Mouse (Mus musculus) embryonic facial prominence, embryonic 12.5 days (tissue): ENCODE results near the gene Asrgl1. TPM values are rescaled to one million over a fixed set of nuclear protein-coding genes. Genes with fewer than 3 reads are reported as not detected.
A peak's percentile ranks its signal among the peaks of the same experiment; 100 is the strongest.
"Not testable (repeated sequence)": the region's sequence is repeated elsewhere in the genome, so short reads cannot be mapped to it uniquely, and the experiment has no call there.

Experiments
- ATAC-seq: fragments of 200-750 bp; cut with Nextera tagmentation; 2 replicates; pipeline ENCODE4 v1.8.0; 2017; ENCODE audit not compliant: insufficient number of reproducible peaks, insufficient read depth, low FRiP score, low TSS enrichment
- H3K27ac ChIP-seq: fragments of 300-500 bp; sonication (generic); 2 replicates; pipeline ENCODE4 v1.5.1; 2016; ENCODE audit warnings: mild to moderate bottlenecking
- H3K27me3 ChIP-seq: fragments of 300-500 bp; sonication (generic); 2 replicates; pipeline ENCODE4 v1.6.1; 2016; ENCODE audit warnings: mild to moderate bottlenecking, moderate library complexity
- H3K36me3 ChIP-seq: fragments of 300-500 bp; sonication (generic); 2 replicates; pipeline ENCODE4 v1.6.1; 2016; ENCODE audit warnings: mild to moderate bottlenecking
- H3K4me1 ChIP-seq: fragments of 300-500 bp; sonication (generic); 2 replicates; pipeline ENCODE4 v1.6.1; 2016
- H3K4me2 ChIP-seq: fragments of 300-500 bp; sonication (generic); replicated peaks from 2 replicates; pipeline ENCODE4 v1.6.1; 2016; ENCODE audit warnings: mild to moderate bottlenecking, moderate library complexity
- H3K4me3 ChIP-seq: fragments of 300-500 bp; sonication (generic); 2 replicates; pipeline ENCODE4 v1.5.1; 2016; ENCODE audit warnings: mild to moderate bottlenecking
- H3K9ac ChIP-seq: fragments of 300-500 bp; sonication (generic); 2 replicates; pipeline ENCODE4 v1.6.1; 2016; ENCODE audit warnings: mild to moderate bottlenecking, moderate library complexity
- H3K9me3 ChIP-seq: fragments of 300-500 bp; sonication (generic); 2 replicates; pipeline ENCODE4 v1.6.1; 2016; ENCODE audit warnings: mild to moderate bottlenecking, moderate library complexity
- WGBS: fragments of 180-500 bp; shearing (Covaris S2); methylation state at CpG from one replicate; pipeline ENCODE4 v1.1.7; 2016; 5-methylcytosine and 5-hydroxymethylcytosine counted together
- polyA plus RNA-seq: library from polyadenylated mRNA; unstranded; fragments of >200 nt; fragmentation: Nextera tagmentation; extraction: Ambion mirVana; gene quantifications from 2 replicates; pipeline ENCODE4 v1.2.1, GENCODE M21; 2016

Gene Asrgl1
- polyA plus RNA-seq, 1 experiment from 2014 or later: 17.6 TPM

DNA sequence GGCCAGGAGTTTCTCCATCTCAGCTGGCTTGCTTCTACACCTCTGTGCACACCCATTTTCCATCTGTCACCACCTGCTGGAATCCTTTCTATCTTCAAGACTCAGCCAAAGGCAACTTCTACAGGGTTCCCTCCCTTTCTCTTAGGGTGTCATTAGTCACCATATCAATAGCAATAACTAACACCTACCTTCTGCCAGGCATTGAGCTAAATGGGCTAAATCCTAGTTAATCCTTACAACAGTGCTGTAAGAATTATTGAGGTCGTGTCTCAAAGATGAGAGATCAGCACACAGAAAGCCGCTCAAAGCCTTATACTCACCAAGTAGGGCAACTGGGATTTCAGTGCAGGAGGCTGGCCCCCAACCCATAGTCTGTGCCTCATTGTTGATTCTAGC lies 34.4 kb downstream of the Asrgl1 start:
- Histone ChIP-seq H3K4me3 (no peak overlapping the region), H3K27ac (no peak overlapping the region), H3K9ac (no peak overlapping the region), H3K27me3 (no peaks in the 10 kb centered on the region), H3K9me3 (no peaks in the 10 kb centered on the region), H3K4me2 (no peak overlapping the region), H3K36me3 (no peaks in the 10 kb centered on the region), H3K4me1 (peaks cover 5% of the 10 kb centered on the region)
- 67% methylated on average over 2 of the region's 2 CpGs for WGBS
- no peak for ATAC-seq

DNA sequence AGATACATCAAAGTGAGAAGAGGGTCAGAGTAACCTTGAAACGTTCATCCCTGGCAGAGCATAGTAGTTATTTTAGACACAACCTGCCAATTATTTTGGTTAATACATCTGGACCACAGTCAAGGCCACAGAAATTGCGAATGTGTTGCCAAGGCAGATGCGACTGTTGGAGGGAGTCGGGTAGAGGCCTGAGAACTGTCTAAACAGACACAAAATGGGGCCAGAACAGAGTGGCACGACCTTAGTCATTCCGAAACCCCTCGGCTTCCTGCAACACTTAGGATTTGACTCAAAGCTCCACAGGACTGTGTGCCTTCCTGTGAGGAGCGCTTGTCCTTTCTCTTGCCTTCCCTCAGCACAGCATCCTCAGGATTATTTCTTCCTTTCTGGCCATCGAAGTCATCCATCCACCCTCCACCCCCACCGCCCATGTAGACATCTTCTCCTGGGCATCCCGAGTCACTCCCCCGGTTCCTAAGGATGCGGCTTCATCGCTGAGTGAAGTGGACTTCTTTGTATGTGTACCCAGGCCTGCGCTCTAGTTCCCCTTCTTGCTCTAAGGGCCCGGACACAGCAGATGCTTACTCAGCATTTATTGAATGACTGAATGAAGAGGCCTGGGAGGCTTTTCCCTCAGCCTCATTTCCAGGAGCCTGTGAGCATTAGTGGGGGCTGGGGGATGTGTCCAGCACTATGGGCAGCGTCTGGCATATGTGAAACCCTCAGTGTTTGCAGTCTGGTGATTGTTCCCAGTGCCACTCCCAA lies 35.0 kb downstream of the Asrgl1 start:
- Histone ChIP-seq H3K9me3 (no peaks in the 10 kb centered on the region), H3K4me2 (no peak overlapping the region), H3K9ac (no peak overlapping the region), H3K4me3 (no peak overlapping the region), H3K27me3 (no peaks in the 10 kb centered on the region), H3K4me1 (0 out of 2 replicates have a peak, but pooled peaks cover under 1% of the 10 kb centered on the region), H3K36me3 (no peaks in the 10 kb centered on the region), H3K27ac (no peak overlapping the region)
- 82% methylated on average over 17 of the region's 17 CpGs for WGBS
- no peak for ATAC-seq

DNA sequence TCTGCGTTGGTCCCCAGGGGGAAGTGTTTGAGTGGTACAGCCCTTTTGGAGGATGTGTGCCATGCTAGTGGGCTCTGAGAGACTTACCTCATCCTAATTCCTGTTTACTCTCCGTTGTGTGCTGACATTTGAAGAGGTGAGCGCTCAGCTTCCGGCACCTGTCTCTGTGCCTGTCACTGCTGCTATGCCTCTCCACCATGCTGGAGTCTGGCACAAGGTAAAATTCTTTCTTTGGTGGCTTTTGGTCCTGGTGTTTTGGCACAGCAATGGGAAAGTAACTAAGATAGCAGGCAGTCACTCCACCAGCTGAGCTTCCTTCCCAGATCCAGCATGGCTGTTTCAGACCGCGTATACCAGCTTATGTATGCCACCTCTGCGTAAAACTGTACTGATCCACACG lies 35.7 kb downstream of the Asrgl1 start:
- Histone ChIP-seq H3K4me1 (no peaks in the 10 kb centered on the region), H3K4me2 (no peak overlapping the region), H3K27me3 (no peaks in the 10 kb centered on the region), H3K9ac (no peak overlapping the region), H3K9me3 (no peaks in the 10 kb centered on the region), H3K27ac (no peak overlapping the region), H3K4me3 (no peak overlapping the region), H3K36me3 (no peaks in the 10 kb centered on the region)
- WGBS: 87% methylated on average over 8 of the region's 8 CpGs
- no peak for ATAC-seq

DNA sequence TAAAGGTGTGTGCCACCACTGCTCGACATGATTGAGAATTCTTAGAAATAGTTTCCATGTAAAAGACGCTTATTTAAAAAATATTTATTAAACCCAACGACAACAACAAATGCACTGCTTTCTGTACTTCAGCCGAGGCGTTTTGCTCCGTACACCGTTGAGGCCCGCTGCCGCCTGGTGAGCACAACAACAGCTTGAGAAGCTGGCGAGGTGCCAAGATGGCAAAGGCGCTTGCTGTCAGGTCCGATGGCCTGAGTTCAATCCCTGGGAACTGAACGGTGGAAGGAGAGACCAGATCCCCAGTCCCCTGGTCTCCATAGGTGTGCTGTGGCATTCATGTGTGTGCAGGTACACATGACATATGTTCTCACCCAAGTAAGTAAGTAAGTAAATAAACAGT lies 38.0 kb downstream of the Asrgl1 start:
- no peak for ATAC-seq
- Histone ChIP-seq H3K4me1 (no peaks in the 10 kb centered on the region), H3K27me3 (no peaks in the 10 kb centered on the region), H3K27ac (no peak overlapping the region), H3K4me3 (no peak overlapping the region), H3K9me3 (no peaks in the 10 kb centered on the region), H3K36me3 (no peaks in the 10 kb centered on the region), H3K9ac (no peak overlapping the region), H3K4me2 (no peak overlapping the region)
- 89% methylated on average over 13 of the region's 13 CpGs for WGBS

DNA sequence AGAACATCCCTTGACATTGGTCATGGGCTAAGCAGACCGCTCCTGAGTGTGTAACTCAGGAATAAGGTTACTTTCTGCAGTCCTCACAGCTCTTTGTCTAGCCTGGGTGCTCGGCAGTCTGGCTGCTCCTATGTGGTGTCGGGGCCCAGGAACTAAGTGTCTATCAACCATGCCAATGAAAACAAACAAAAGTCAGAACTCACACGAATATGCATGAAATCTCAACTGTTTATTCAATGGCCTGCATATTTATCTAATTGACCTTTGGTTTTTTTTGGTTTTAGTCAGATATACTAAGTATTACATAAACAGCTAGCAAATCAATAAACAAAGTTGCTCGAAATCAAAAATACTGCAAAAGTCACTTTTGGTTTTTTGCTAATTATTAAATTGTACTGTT lies 40.3 kb downstream of the Asrgl1 start:
- H3K27me3 ChIP-seq: no peaks in the 10 kb centered on the region
- H3K9ac ChIP-seq: no peak overlapping the region
- H3K9me3 ChIP-seq: no peaks in the 10 kb centered on the region
- no peaks in the 10 kb centered on the region for H3K36me3 ChIP-seq
- ATAC-seq: no peak
- H3K4me1 ChIP-seq: no peaks in the 10 kb centered on the region
- no peak overlapping the region for H3K4me2 ChIP-seq
- 62% methylated on average over 5 of the region's 5 CpGs for WGBS
- no peak overlapping the region for H3K4me3 ChIP-seq
- no peak overlapping the region for H3K27ac ChIP-seq

DNA sequence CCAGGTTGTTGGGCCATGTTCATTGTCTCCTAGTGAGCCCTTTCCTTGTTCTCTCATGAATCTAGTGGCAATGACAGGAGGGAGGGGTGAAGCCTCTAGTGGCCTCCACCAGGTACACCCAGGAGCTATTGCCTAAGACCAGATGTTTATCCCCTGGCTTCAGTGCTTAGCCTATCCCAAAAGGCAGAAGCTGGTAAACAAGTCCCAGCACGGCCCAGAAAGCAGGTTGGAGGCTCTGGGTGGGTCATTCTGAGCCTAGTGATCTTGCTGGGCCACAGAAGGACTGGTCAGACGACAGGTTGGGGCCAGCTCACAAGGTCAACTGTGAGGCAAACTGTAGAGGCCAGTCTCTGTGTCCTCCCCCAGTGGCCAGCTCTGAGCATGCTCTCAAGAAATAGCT lies 44.7 kb downstream of the Asrgl1 start:
- H3K9me3 ChIP-seq: no peaks in the 10 kb centered on the region
- no peak overlapping the region for H3K9ac ChIP-seq
- no peaks in the 10 kb centered on the region for H3K4me1 ChIP-seq
- H3K4me3 ChIP-seq: no peak overlapping the region
- H3K27ac ChIP-seq: no peak overlapping the region
- H3K36me3 ChIP-seq: no peaks in the 10 kb centered on the region
- H3K27me3 ChIP-seq: no peaks in the 10 kb centered on the region
- no peak for ATAC-seq
- WGBS: 52% methylated on average over 2 of the region's 2 CpGs
- no peak overlapping the region for H3K4me2 ChIP-seq

DNA sequence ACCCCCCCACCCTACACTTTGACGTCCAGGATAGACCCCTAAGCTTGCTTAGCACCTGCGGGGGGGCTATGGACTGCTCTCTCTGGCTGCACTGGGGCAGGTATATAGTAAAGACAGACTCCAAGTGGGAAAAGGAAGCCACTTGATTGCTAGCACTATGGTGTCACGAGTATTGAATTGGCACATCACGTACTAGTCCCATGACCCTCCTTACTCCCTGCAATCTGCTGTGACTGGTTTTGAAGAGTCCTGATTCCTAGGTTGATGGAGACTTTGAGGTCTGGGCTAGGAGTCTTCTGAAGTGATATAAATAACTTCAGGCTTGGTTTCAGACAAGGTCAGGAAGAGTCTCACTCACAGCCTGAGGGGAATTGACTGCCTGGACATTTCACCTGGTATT lies 45.2 kb downstream of the Asrgl1 start:
- H3K4me3 ChIP-seq: no peak overlapping the region
- WGBS: 78% methylated on average over 4 of the region's 4 CpGs
- ATAC-seq: no peak
- H3K9ac ChIP-seq: no peak overlapping the region
- H3K4me2 ChIP-seq: no peak overlapping the region
- H3K27me3 ChIP-seq: no peaks in the 10 kb centered on the region
- H3K36me3 ChIP-seq: no peaks in the 10 kb centered on the region
- no peak overlapping the region for H3K27ac ChIP-seq
- no peaks in the 10 kb centered on the region for H3K4me1 ChIP-seq
- H3K9me3 ChIP-seq: no peaks in the 10 kb centered on the region

DNA sequence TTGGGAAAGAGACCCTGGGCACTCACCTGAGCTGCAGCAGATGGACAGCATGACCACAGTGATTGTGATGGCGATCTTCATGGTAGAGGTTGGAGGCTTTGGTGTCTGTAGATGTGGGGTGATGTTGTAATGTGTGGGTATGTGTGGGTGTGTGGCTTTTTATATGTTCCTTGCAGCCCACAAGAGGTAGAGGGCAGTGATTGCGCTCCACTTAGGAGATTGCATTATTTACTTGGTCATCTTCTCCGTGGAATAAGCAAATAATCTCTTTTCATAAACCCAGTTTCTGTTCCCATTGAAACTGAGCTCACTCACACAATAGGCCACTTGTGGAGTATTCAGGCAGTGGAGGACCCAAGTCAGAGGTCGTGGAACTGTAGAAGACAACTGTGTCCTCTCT lies 47.6 kb downstream of the Asrgl1 start, which contains the start of gene Scgb1a1:
TSS of gene Scgb1a1 (minus strand) at position 138 of the 400 bp plus-strand sequence.
- no peaks in the 10 kb centered on the region for H3K4me1 ChIP-seq
- no peak within 1 kb of the TSS for H3K4me2 ChIP-seq
- 75% methylated on average over 4 of the region's 4 CpGs for WGBS
- H3K36me3 ChIP-seq: no peaks in the 10 kb centered on the region
- H3K27me3 ChIP-seq: no peaks in the 10 kb centered on the region
- no peak within 1 kb of the TSS for H3K27ac ChIP-seq
- no peak for ATAC-seq
- no peak within 1 kb of the TSS for H3K9ac ChIP-seq
- no peaks in the 10 kb centered on the region for H3K9me3 ChIP-seq
- no peak within 1 kb of the TSS for H3K4me3 ChIP-seq

DNA sequence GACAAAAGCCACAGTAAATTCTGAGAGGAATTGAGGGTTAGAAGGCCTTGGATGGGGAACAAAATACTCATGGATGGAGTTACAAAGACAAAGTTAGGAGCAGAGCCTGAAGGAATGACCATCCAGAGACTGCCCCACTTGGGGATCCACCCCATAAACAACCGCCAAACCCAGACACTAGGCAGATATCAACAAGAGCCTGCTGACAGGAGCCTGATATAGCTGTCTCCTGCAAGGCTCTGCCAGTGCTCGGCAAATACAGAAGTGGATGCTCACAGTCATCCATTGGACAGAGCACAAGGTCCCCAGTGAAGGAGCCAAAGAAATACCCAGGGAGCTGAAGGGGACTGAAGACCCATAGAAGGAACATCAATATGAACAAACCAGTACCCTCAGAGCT lies 51.5 kb downstream of the Asrgl1 start:
- H3K4me3 ChIP-seq, ATAC-seq, H3K4me2 ChIP-seq, H3K27me3 ChIP-seq, H3K27ac ChIP-seq, H3K9me3 ChIP-seq, H3K36me3 ChIP-seq, H3K4me1 ChIP-seq, H3K9ac ChIP-seq: not testable (repeated sequence)
- WGBS: 64% methylated on average over 2 of the region's 2 CpGs

DNA sequence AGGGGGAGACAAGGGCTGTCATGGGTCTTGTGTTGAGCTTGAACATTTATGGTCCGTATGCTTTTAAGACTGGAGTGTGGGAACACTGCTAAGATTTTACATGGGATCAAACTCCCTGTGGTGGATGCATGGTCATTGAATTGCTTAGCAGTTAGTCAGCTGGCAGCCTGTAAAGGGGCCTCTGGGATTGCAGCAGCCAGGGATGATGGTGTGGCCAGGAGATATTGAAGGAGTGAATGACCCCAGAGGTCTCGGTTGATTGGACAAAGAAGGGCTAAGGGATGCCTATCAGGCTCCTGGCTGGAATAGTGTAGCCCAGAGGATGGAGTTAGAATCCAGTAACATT lies 52.5 kb downstream of the Asrgl1 start:
- no peaks in the 10 kb centered on the region for H3K4me1 ChIP-seq
- H3K27me3 ChIP-seq: no peaks in the 10 kb centered on the region
- no peaks in the 10 kb centered on the region for H3K36me3 ChIP-seq
- no peak overlapping the region for H3K4me2 ChIP-seq
- H3K4me3 ChIP-seq: no peak overlapping the region
- H3K27ac ChIP-seq: no peak overlapping the region
- H3K9me3 ChIP-seq: no peaks in the 10 kb centered on the region
- H3K9ac ChIP-seq: no peak overlapping the region
- WGBS: 85% methylated on average over 2 of the region's 2 CpGs
- no peak for ATAC-seq

DNA sequence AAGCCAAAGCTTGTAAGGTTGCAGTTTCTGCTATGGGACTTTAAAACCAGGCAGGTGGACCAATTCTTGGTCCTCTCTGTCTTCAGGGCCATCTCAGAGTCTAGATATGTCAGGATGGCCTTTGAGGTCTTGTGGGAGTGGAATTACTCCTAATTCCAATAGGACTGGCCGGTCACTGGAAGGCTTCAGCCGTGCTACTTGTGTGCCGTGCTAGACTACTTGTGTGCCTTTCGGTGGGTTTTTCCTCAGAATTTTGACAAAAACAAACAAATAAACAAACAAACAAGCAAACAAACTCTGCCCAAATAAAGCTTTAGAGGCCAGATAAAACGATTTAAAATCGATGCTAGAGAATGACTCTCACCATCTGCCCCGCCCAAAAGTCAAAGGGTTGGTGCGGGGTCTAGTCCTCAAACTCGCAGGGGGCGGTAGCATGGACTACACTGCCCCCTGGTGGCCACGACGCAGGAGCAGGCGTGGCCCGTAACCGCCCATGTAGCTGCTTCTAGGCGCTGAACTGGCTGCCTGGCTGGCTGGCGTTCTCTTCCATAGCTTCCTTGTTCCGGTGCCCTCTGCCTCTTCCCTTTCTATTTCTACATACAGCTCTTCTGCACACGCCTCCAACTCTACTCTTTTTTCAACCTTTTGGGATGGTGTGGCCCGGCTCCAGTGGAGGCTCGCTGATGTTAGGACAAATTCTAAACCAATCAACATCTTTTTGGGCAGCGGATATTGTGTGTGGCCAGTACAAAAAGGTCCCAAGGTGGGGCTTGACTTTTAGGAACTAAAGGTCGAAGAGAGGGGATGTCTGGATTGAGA lies 53.0 kb downstream of the Asrgl1 start:
- peak overlapping the region; percentile 26; the same call in 1 of the 2 replicates for H3K4me2 ChIP-seq
- no peaks in the 10 kb centered on the region for H3K4me1 ChIP-seq
- 17% methylated on average over 23 of the region's 23 CpGs for WGBS
- no peaks in the 10 kb centered on the region for H3K27me3 ChIP-seq
- no peak overlapping the region for H3K27ac ChIP-seq
- peak; percentile 84 for ATAC-seq
- H3K36me3 ChIP-seq: no peaks in the 10 kb centered on the region
- no peak overlapping the region; the same call in 1 of the 2 replicates for H3K9ac ChIP-seq
- H3K4me3 ChIP-seq: no peak overlapping the region; the same call in 1 of the 2 replicates
- no peaks in the 10 kb centered on the region for H3K9me3 ChIP-seq
